Mouse (Mus musculus) kidney, postnatal 25 days (tissue): ENCODE results near the gene Vmn2r20.
"Not testable (repeated sequence)": the region's sequence is repeated elsewhere in the genome, so short reads cannot be mapped to it uniquely, and the experiment has no call there.

Experiments used
- DNase-seq, 2 experiments: peaks; one replicate each; pipeline ENCODE4 v3.0.0; 2021; ENCODE audit warnings: mixed read lengths in 2 of 2

The Vmn2r20 gene

GRCm38 (mm10) chr6:123418016-123418415, at the start of gene Vmn2r20:
TSS of gene Vmn2r20 (minus strand) at chr6:123418116.
- DNase-seq: not testable (repeated sequence)

- DNase-seq: not testable (repeated sequence)
Measured at GRCm38 (mm10) chr6:123424413-123424812, 6.5 kb upstream of the Vmn2r20 start.

GRCm38 (mm10) chr6:123406918-123407665, 10.8 kb downstream of the Vmn2r20 start:
- DNase-seq: not testable (repeated sequence)

- peak in 1 of 2 experiments; percentile 25 for DNase-seq
Measured at GRCm38 (mm10) chr6:123388824-123389223, 29.1 kb downstream of the Vmn2r20 start.

- no peak for DNase-seq
Measured at GRCm38 (mm10) chr6:123346141-123346540, 71.8 kb downstream of the Vmn2r20 start.

GRCm38 (mm10) chr6:123340093-123340492, 77.8 kb downstream of the Vmn2r20 start:
- DNase-seq: peak in 1 of 2 experiments; percentile 3

- no peak for DNase-seq
Measured at GRCm38 (mm10) chr6:123332503-123332902, 85.4 kb downstream of the Vmn2r20 start.
